Mouse (Mus musculus): ENCODE data around the gene Gm21312. TPM values are rescaled to one million over a fixed set of nuclear protein-coding genes. Genes with fewer than 3 reads are reported as not detected.
"Not testable (repeated sequence)": the region's sequence is repeated elsewhere in the genome, so short reads cannot be mapped to it uniquely, and the experiment has no call there.

The Gm21312 gene
- total RNA-seq (2014; rRNA removed), result not detected in 2 replicates
- polyA plus RNA-seq (2015; fragmentation: Nextera tagmentation; extraction: Ambion mirVana), result not detected in 2 replicates

DNA sequence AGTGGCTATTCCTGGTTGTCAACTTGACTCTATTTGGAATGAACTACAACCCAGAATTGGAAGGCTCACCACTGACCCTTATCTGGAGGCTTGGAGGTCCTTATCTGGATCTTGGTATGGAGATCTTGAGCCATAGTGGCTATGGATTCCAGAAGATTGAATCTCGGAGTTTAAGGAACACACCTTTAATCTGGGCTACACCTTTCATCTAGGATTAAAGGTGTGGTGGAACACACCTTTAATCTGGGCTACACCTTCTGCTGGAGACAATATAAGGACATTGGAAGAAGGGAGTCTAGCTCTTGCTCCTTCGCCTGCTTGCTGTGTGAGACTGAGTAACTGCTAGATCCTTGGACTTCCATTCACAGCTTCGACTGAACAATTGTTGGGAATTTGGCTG is at the start of gene Gm21312:
TSS of gene Gm21312 (plus strand) at position 301 of the 400 bp plus-strand sequence.
- not testable (repeated sequence) for H3K9me3 ChIP-seq (ENCODE audit: low read length); H3K27ac ChIP-seq (ENCODE audit: low read depth, low read length); H3K27me3 ChIP-seq (ENCODE audit: insufficient read depth, low read length); H3K36me3 ChIP-seq (ENCODE audit: insufficient read depth); H3K4me2 ChIP-seq (ENCODE audit: low read depth); ATAC-seq; H3K4me3 ChIP-seq (ENCODE audit: low read depth, low read length); H3K9ac ChIP-seq; DNase-seq; H3K4me1 ChIP-seq (ENCODE audit: insufficient read depth)
- WGBS, result no CpG with 5 or more reads among the region's 3 CpGs

DNA sequence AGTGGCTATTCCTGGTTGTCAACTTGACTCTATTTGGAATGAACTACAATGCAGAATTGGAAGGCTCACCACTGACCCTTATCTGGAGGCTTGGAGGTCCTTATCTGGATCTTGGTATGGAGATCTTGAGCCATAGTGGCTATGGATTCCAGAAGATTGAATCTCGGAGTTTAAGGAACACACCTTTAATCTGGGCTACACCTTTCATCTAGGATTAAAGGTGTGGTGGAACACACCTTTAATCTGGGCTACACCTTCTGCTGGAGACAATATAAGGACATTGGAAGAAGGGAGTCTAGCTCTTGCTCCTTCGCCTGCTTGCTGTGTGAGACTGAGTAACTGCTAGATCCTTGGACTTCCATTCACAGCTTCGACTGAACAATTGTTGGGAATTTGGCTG is 34.1 kb upstream of the Gm21312 start, which contains the start of gene Gm21293:
TSS of gene Gm21293 (plus strand) at position 301 of the 400 bp plus-strand sequence.
- H3K9ac ChIP-seq; H3K4me1 ChIP-seq (ENCODE audit: insufficient read depth); H3K9me3 ChIP-seq (ENCODE audit: low read length); H3K4me2 ChIP-seq (ENCODE audit: low read depth); H3K27me3 ChIP-seq (ENCODE audit: insufficient read depth, low read length); ATAC-seq; DNase-seq; H3K36me3 ChIP-seq (ENCODE audit: insufficient read depth); H3K4me3 ChIP-seq (ENCODE audit: low read depth, low read length); H3K27ac ChIP-seq (ENCODE audit: low read depth, low read length): not testable (repeated sequence)
- no CpG with 5 or more reads among the region's 3 CpGs for WGBS

GRCm38 (mm10) chr10:104151197-104151596 is 25.6 kb upstream of the Gm21312 start, which contains the start of gene Gm6763:
Gm6763 (plus strand) TSS chr10:104151497.
- not testable (repeated sequence) for DNase-seq; H3K36me3 ChIP-seq (ENCODE audit: insufficient read depth); H3K27ac ChIP-seq (ENCODE audit: low read depth, low read length); H3K4me3 ChIP-seq (ENCODE audit: low read depth, low read length); H3K27me3 ChIP-seq (ENCODE audit: insufficient read depth, low read length); H3K4me2 ChIP-seq (ENCODE audit: low read depth); H3K4me1 ChIP-seq (ENCODE audit: insufficient read depth); H3K9ac ChIP-seq; H3K9me3 ChIP-seq (ENCODE audit: low read length); ATAC-seq
- WGBS, result no CpG with 5 or more reads among the region's 3 CpGs

GRCm38 (mm10) chr10:104159706-104160105 is 17.1 kb upstream of the Gm21312 start, which contains the start of gene Gm8764:
Gm8764 (plus strand) TSS chr10:104160006.
- H3K9me3 ChIP-seq (ENCODE audit: low read length); H3K4me2 ChIP-seq (ENCODE audit: low read depth); H3K27me3 ChIP-seq (ENCODE audit: insufficient read depth, low read length); H3K4me3 ChIP-seq (ENCODE audit: low read depth, low read length); H3K36me3 ChIP-seq (ENCODE audit: insufficient read depth); ATAC-seq; H3K4me1 ChIP-seq (ENCODE audit: insufficient read depth); H3K27ac ChIP-seq (ENCODE audit: low read depth, low read length); H3K9ac ChIP-seq; DNase-seq: not testable (repeated sequence)
- WGBS, result no CpG with 5 or more reads among the region's 3 CpGs

DNA sequence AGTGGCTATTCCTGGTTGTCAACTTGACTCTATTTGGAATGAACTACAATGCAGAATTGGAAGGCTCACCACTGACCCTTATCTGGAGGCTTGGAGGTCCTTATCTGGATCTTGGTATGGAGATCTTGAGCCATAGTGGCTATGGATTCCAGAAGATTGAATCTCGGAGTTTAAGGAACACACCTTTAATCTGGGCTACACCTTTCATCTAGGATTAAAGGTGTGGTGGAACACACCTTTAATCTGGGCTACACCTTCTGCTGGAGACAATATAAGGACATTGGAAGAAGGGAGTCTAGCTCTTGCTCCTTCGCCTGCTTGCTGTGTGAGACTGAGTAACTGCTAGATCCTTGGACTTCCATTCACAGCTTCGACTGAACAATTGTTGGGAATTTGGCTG is 8.6 kb upstream of the Gm21312 start, which contains the start of gene Gm21304:
TSS of gene Gm21304 (plus strand) at position 301 of the 400 bp plus-strand sequence.
- ATAC-seq; H3K4me1 ChIP-seq (ENCODE audit: insufficient read depth); H3K27me3 ChIP-seq (ENCODE audit: insufficient read depth, low read length); H3K9ac ChIP-seq; H3K4me2 ChIP-seq (ENCODE audit: low read depth); H3K4me3 ChIP-seq (ENCODE audit: low read depth, low read length); H3K9me3 ChIP-seq (ENCODE audit: low read length); H3K27ac ChIP-seq (ENCODE audit: low read depth, low read length); DNase-seq; H3K36me3 ChIP-seq (ENCODE audit: insufficient read depth): not testable (repeated sequence)
- WGBS, result no CpG with 5 or more reads among the region's 3 CpGs

- not testable (repeated sequence) for H3K27ac ChIP-seq (ENCODE audit: low read depth, low read length); H3K9ac ChIP-seq; H3K4me1 ChIP-seq (ENCODE audit: insufficient read depth); H3K4me3 ChIP-seq (ENCODE audit: low read depth, low read length); H3K27me3 ChIP-seq (ENCODE audit: insufficient read depth, low read length); H3K9me3 ChIP-seq (ENCODE audit: low read length); H3K4me2 ChIP-seq (ENCODE audit: low read depth); DNase-seq; H3K36me3 ChIP-seq (ENCODE audit: insufficient read depth); ATAC-seq
- WGBS, result no CpG with 5 or more reads among the region's 3 CpGs
Measured at GRCm38 (mm10) chr10:104185233-104185632, 8.4 kb downstream of the Gm21312 start, which contains the start of gene Gm20765. Gm20765 (plus strand) TSS chr10:104185533.

DNA sequence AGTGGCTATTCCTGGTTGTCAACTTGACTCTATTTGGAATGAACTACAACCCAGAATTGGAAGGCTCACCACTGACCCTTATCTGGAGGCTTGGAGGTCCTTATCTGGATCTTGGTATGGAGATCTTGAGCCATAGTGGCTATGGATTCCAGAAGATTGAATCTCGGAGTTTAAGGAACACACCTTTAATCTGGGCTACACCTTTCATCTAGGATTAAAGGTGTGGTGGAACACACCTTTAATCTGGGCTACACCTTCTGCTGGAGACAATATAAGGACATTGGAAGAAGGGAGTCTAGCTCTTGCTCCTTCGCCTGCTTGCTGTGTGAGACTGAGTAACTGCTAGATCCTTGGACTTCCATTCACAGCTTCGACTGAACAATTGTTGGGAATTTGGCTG is 16.9 kb downstream of the Gm21312 start, which contains the start of gene Gm4340:
TSS of gene Gm4340 (plus strand) at position 301 of the 400 bp plus-strand sequence.
- not testable (repeated sequence) for H3K27me3 ChIP-seq (ENCODE audit: insufficient read depth, low read length); ATAC-seq; H3K4me3 ChIP-seq (ENCODE audit: low read depth, low read length); H3K9ac ChIP-seq; H3K4me1 ChIP-seq (ENCODE audit: insufficient read depth); H3K4me2 ChIP-seq (ENCODE audit: low read depth); H3K36me3 ChIP-seq (ENCODE audit: insufficient read depth); DNase-seq; H3K9me3 ChIP-seq (ENCODE audit: low read length); H3K27ac ChIP-seq (ENCODE audit: low read depth, low read length)
- WGBS, result no CpG with 5 or more reads among the region's 3 CpGs

All from forebrain, postnatal 0 days (tissue).